Mouse (Mus musculus): ENCODE data around the gene Ppp1cc. TPM values are rescaled to one million over a fixed set of nuclear protein-coding genes. Genes with fewer than 3 reads are reported as not detected.
"Not testable (repeated sequence)": the region's sequence is repeated elsewhere in the genome, so short reads cannot be mapped to it uniquely, and the experiment has no call there.

Gene Ppp1cc
- polyA plus RNA-seq, 1 experiment from 2014 or later: 213 TPM

DNA sequence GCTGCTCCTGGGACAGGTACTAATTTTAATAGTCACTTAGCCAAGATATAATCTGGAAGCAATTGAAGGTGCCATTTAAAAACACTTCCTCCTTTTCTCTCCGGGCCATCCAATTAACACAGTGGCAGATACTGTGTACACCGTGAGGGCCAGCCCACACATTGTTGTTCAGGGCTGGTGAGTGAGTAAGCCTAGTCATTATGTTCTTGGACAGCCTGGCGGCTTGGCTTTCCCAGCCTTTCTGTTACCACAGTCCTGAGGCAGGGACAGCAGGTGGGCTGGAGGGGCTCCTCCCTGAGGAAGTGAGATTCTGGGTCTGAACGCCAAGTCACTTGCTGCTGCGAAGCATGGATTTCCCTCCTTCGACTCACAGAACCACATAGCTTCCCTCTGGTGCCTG lies 21.6 kb downstream of the Ppp1cc start:
- no peak overlapping the region for H3K4me2 ChIP-seq
- WGBS: 61% methylated on average over 6 of the region's 6 CpGs
- H3K27ac ChIP-seq (replicated peaks): no peak overlapping the region
- no peak overlapping the region for H3K4me3 ChIP-seq
- no peak overlapping the region for H3K9ac ChIP-seq
- no peaks in the 10 kb centered on the region for H3K4me1 ChIP-seq (replicated peaks)
- peaks cover 16% of the 10 kb centered on the region for H3K36me3 ChIP-seq
- no peaks in the 10 kb centered on the region for H3K9me3 ChIP-seq
- no peak for ATAC-seq (ENCODE audit: low FRiP score, low read depth)
- H3K27me3 ChIP-seq: no peaks in the 10 kb centered on the region

DNA sequence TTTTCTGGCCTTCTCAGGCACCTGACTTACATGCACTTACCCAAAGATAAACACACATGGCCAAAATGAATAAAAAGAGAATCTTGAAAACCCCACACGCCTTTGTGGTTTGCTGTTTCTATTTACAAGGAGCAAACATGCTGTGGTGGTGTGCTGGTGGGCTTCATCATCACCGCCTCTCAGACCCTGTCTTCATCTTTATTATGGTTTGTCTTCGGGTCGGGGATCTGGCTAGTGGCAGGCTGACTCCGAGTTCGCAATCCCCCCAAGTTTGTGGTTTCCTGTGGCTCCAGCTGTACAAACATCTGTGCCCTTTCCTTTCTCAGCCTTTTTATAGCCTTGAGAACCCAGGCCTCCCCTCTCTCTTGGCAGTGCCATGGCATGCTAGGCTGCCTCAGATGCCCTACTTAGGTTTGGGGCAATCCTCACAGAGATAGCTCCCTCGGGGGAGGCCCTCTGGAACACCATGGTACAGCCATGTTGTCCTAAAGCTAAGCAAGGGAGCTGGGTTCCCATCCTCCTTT lies 26.3 kb downstream of the Ppp1cc start:
- WGBS: 91% methylated on average over 7 of the region's 7 CpGs
- Histone ChIP-seq H3K9ac (no peak overlapping the region), H3K9me3 (no peaks in the 10 kb centered on the region), H3K27ac (replicated peaks) (no peak overlapping the region), H3K4me3 (no peak overlapping the region), H3K36me3 (no peaks in the 10 kb centered on the region), H3K4me1 (replicated peaks) (no peaks in the 10 kb centered on the region), H3K27me3 (no peaks in the 10 kb centered on the region), H3K4me2 (no peak overlapping the region)
- no peak for ATAC-seq (ENCODE audit: low FRiP score, low read depth)

DNA sequence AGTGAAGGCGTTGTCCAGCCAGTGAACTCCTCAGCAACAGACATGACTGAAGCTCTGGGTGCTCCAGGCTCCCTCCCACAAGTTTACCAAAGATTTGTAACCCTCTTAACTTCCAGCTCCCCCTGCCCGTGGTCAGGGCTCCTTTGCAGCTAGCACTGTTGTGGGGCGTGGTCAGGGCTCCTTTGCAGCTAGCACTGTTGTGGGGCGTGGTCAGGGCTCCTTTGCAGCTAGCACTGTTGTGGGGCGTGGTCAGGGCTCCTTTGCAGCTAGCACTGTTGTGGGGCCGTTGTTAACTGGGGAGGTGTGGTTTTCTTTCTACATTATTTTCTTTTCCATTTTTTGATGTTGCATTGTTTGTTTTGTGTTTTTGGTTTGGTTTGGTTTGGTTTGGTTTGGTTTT lies 26.8 kb downstream of the Ppp1cc start:
- not testable (repeated sequence) for H3K4me3 ChIP-seq; H3K36me3 ChIP-seq; ATAC-seq (ENCODE audit: low FRiP score, low read depth); H3K9me3 ChIP-seq; H3K27ac ChIP-seq (replicated peaks); H3K4me2 ChIP-seq; H3K27me3 ChIP-seq; H3K4me1 ChIP-seq (replicated peaks); H3K9ac ChIP-seq
- WGBS: 98% methylated on average over 6 of the region's 6 CpGs

DNA sequence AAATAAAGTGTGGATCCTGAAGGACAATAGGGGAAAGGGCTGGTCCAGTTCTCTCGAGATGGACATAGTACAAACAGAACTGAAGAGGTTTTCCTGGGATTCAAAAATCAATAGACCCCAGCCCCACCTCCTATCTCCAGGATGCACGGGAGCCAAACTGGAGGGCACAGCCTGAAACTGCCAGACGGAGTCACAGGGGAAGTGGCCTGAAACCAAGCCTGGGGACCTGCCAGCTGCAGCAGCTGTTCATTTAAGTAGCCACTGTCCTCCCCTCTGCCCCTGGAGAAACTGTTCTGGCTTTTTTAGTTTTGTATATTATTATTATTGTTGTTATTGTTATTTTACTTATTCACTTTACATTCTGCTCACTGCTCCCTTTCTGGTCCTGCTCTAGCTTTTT lies 31.0 kb downstream of the Ppp1cc start:
- no peak overlapping the region for H3K27ac ChIP-seq (replicated peaks)
- H3K36me3 ChIP-seq: no peaks in the 10 kb centered on the region
- ATAC-seq (ENCODE audit: low FRiP score, low read depth): no peak
- WGBS: 54% methylated on average over 3 of the region's 3 CpGs
- no peaks in the 10 kb centered on the region for H3K4me1 ChIP-seq (replicated peaks)
- no peaks in the 10 kb centered on the region for H3K27me3 ChIP-seq
- H3K9me3 ChIP-seq: no peaks in the 10 kb centered on the region
- no peak overlapping the region for H3K4me2 ChIP-seq
- H3K9ac ChIP-seq: no peak overlapping the region
- H3K4me3 ChIP-seq: no peak overlapping the region

DNA sequence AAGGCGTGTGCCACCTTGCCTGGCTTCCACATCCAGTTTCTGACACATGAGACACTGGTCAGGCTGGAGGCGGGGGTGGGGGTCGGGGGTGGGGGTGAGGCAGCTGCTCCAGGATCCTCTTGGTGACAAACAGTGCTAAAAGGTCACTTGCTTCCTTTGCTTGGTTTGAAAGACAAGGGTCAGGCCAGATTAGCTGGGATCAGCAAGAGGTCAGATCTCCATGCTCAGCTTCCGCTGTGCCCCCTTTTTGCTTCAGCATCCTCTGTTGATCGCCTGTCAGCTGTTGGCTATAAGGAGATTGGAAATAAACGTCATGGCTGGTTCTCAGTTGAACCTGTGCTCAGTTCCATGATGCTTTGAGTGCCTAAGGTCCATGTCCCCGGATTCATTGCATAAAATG lies 32.4 kb downstream of the Ppp1cc start:
- Histone ChIP-seq H3K27me3 (no peaks in the 10 kb centered on the region), H3K4me1 (replicated peaks) (no peaks in the 10 kb centered on the region), H3K4me3 (no peak overlapping the region), H3K4me2 (no peak overlapping the region), H3K36me3 (no peaks in the 10 kb centered on the region), H3K9me3 (no peaks in the 10 kb centered on the region), H3K27ac (replicated peaks) (no peak overlapping the region), H3K9ac (no peak overlapping the region)
- WGBS: 49% methylated on average over 7 of the region's 7 CpGs
- ATAC-seq (ENCODE audit: low FRiP score, low read depth): no peak

DNA sequence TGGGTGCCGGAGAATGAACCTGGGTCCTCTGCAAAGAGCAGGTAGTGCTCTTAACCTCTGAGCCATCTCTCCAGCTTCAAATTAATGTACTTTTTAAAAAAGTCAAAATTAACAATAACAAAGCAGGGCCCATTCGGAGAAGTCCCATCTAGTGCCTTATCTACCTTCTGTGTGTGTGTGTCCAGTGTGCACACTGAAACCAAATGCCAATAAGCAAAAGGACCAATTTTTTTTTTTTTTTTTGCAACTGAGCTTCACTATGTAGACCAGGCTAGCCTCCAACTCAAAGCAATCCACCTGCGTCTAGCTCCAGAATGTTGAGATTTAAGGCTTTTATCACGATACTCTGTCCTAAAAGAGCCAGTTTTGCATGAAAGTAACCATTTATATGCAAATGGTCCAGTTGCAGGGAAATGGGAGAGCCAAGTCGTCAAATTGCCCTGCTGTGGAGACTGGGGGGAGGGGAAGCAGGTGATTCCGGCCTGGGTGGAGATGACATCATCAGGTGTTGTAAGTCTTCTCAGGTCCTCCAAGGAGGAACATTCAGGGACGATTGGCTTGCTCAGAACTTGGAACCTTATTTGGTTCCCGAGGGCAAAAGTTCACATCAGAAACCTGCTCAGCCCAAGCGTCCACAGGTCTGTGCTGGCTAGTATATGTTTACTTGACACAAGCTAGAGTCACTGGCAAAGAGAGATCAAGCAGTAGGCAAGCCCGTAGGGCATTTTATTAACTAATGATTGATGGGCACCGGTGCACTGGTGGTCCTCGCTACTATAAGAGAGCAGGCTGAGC lies 33.4 kb downstream of the Ppp1cc start:
- ATAC-seq (ENCODE audit: low FRiP score, low read depth): no peak
- WGBS: 66% methylated on average over 12 of the region's 12 CpGs
- Histone ChIP-seq H3K9me3 (no peaks in the 10 kb centered on the region), H3K4me2 (no peak overlapping the region), H3K27ac (replicated peaks) (no peak overlapping the region), H3K27me3 (no peaks in the 10 kb centered on the region), H3K4me3 (no peak overlapping the region), H3K36me3 (no peaks in the 10 kb centered on the region), H3K4me1 (replicated peaks) (no peaks in the 10 kb centered on the region), H3K9ac (no peak overlapping the region)

DNA sequence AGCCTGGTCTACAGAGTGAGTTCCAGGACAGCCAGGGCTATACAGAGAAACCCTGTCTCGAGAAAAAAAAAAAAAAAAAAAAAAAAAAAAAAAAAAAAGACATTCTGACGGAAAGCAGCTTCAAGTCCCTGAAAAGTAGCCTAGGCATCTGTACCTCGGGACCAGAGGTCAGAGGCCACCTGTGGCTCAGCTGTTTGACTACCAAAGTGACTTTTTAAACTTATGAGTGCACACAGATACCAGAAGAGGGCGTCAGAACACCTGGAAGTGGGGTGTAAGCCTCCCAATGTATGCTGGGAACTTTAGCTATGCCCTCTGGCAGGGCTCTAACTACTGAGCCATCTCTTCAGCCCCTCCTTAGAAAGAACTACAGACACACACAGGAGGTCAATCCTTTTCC lies 34.3 kb downstream of the Ppp1cc start:
- Histone ChIP-seq H3K4me1 (replicated peaks) (no peaks in the 10 kb centered on the region), H3K9me3 (no peaks in the 10 kb centered on the region), H3K27ac (replicated peaks) (no peak overlapping the region), H3K4me2 (no peak overlapping the region), H3K9ac (no peak overlapping the region), H3K36me3 (no peaks in the 10 kb centered on the region), H3K27me3 (no peaks in the 10 kb centered on the region), H3K4me3 (no peak overlapping the region)
- no peak for ATAC-seq (ENCODE audit: low FRiP score, low read depth)
- 65% methylated on average over 4 of the region's 4 CpGs for WGBS

DNA sequence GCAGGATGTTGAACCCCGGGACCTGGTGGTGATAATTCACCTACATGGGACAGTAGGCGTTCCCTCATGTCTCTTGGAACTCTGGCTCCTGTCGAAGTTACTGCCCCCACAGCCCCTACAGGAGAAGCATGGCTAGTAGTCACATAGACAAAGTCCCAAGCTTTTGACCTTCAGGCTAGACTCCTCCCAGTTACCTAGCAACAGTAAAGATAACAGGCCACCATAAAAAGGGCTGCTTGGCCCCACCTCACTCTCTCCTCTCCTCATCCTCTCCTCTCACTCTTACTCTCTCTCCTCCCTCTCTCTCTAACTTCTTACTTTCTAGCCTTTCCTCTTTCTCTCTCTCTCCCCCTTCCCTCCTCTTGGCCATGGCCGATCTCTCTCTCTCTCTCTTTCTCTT lies 42.8 kb downstream of the Ppp1cc start:
- WGBS: 94% methylated on average over 4 of the region's 4 CpGs
- H3K4me3 ChIP-seq: no peak overlapping the region
- ATAC-seq (ENCODE audit: low FRiP score, low read depth): no peak

DNA sequence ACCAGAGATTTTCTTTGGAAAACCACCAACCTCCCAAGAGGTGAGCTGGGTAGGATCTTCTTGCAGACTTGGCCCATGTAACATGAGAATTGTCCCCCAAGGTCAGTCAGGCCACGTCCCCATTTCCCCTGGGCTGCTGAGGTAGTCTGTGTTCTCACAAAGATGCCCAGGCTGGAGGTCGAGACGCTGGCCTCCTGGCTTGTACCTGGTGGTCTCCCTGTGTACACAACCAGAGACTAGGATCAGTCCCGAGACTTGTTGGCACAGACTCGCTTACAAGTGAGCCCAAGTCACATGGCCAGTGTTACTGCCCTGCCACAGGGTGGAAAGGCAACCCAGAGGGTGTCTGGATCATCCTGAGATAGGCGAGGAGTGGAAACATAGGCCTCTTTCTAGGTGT lies 43.8 kb downstream of the Ppp1cc start:
- no peaks in the 10 kb centered on the region for H3K27me3 ChIP-seq
- H3K27ac ChIP-seq (replicated peaks): no peak overlapping the region
- H3K9ac ChIP-seq: no peak overlapping the region
- WGBS: 90% methylated on average over 6 of the region's 6 CpGs
- no peak for ATAC-seq (ENCODE audit: low FRiP score, low read depth)
- no peaks in the 10 kb centered on the region for H3K9me3 ChIP-seq
- no peak overlapping the region for H3K4me2 ChIP-seq
- no peaks in the 10 kb centered on the region for H3K4me1 ChIP-seq (replicated peaks)
- H3K4me3 ChIP-seq: no peak overlapping the region
- H3K36me3 ChIP-seq: no peaks in the 10 kb centered on the region

More for the DNA sequence above, 42.8 kb downstream of the Ppp1cc start:
- Histone ChIP-seq H3K27ac (replicated peaks) (no peak overlapping the region), H3K27me3 (no peaks in the 10 kb centered on the region), H3K9me3 (no peaks in the 10 kb centered on the region), H3K4me1 (replicated peaks) (no peaks in the 10 kb centered on the region), H3K9ac (no peak overlapping the region), H3K4me2 (no peak overlapping the region), H3K36me3 (no peaks in the 10 kb centered on the region)

DNA sequence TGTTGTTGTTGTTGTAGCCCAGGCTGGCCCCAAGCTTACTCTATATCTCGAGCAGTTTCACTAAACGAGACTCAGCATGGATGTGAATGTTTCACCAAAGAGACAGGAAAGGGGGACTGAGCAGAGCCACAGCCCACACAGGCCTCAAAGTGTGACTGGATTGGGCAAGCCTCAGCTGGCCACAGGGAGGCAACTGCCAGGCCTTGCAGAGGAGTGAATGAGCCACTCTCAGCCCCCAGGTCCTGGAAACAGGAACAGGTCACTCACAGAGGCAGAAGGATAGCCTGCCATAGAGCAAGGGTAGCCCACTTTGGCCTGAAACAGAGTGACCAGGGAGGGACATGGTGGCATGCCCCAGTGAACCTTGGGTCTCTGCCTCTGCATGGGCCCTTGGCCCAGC lies 46.1 kb downstream of the Ppp1cc start:
- no peak overlapping the region for H3K4me3 ChIP-seq
- H3K36me3 ChIP-seq: no peaks in the 10 kb centered on the region
- H3K9ac ChIP-seq: no peak overlapping the region
- no peak overlapping the region for H3K4me2 ChIP-seq
- ATAC-seq (ENCODE audit: low FRiP score, low read depth): no peak
- no peak overlapping the region for H3K27ac ChIP-seq (replicated peaks)
- H3K27me3 ChIP-seq: no peaks in the 10 kb centered on the region
- H3K9me3 ChIP-seq: no peaks in the 10 kb centered on the region
- WGBS: 76% methylated on average over 2 of the region's 2 CpGs
- no peaks in the 10 kb centered on the region for H3K4me1 ChIP-seq (replicated peaks)

DNA sequence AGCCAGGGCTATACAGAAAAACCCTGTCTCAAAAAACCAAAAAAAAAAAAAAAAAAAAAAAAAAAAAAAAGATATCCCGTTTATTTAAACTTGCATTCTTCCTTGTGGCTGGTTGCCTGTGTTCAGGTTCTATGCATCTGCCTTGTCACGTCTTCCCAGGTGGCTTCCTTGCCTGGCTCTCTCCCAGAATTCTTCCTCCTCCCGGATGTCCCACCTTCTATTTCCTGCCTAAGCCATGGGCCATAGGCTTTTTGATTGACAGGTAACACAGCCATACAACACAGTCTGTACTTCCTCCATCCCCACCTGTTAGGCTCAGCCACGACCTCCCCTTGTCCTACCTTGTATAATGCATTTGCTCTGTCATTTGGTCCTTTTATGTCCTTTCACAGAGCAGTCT lies 48.4 kb downstream of the Ppp1cc start, which contains the start of gene Hvcn1:
TSS of gene Hvcn1 (plus strand) at position 330 of the 400 bp plus-strand sequence.
- no peak for ATAC-seq (ENCODE audit: low FRiP score, low read depth)
- Histone ChIP-seq H3K4me2 (no peak within 1 kb of the TSS), H3K36me3 (no peaks in the 10 kb centered on the region), H3K9ac (no peak within 1 kb of the TSS), H3K27ac (replicated peaks) (no peak within 1 kb of the TSS), H3K4me3 (no peak within 1 kb of the TSS), H3K4me1 (replicated peaks) (peaks cover 9% of the 10 kb centered on the region; the same call in 1 of the 2 replicates), H3K27me3 (no peaks in the 10 kb centered on the region), H3K9me3 (no peaks in the 10 kb centered on the region)
- WGBS: 83% methylated on average over 4 of the region's 4 CpGs

DNA sequence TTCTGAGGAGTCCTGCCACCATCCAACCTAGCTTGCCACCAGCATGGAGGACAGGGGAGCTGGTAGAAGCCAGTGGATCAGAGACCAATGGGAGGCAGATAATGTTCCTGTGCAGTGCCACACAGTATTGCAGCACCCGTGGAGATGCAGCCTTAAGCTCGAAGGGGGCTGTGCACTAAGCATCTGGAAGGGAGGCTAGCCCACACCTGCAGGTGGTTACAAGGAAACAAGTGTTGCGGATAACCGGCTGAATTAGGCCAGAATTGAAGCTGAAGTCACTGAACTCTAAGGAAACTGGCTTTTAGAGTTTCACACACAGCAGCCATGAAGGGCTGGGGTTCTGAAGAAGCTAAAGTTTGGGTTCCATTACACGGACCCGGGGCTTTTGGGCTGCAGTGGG lies 50.8 kb downstream of the Ppp1cc start:
- Histone ChIP-seq H3K4me1 (replicated peaks) (peaks cover 9% of the 10 kb centered on the region; the same call in 1 of the 2 replicates), H3K27me3 (no peaks in the 10 kb centered on the region), H3K27ac (replicated peaks) (no peak overlapping the region), H3K9me3 (no peaks in the 10 kb centered on the region), H3K36me3 (no peaks in the 10 kb centered on the region), H3K4me3 (no peak overlapping the region), H3K9ac (no peak overlapping the region), H3K4me2 (no peak overlapping the region)
- WGBS: 57% methylated on average over 6 of the region's 6 CpGs
- no peak for ATAC-seq (ENCODE audit: low FRiP score, low read depth)

Data from hindbrain, embryonic 15.5 days (tissue).